Mouse (Mus musculus): ENCODE data around the gene Phlda3. TPM values are rescaled to one million over a fixed set of nuclear protein-coding genes. Genes with fewer than 3 reads are reported as not detected.

Phlda3 gene
- 17.3 and 19.9 TPM in 2 replicates for polyA plus RNA-seq (2015; fragmentation: Nextera tagmentation; extraction: Ambion mirVana)

- peak within 1 kb of the TSS; percentile 78 for H3K9ac ChIP-seq (replicated peaks; ENCODE audit: low read depth, low read length)
- no peaks in the 10 kb centered on the region for H3K27me3 ChIP-seq (replicated peaks; ENCODE audit: control insufficient read depth, insufficient read depth, low read length)
- ATAC-seq: peak; percentile 87
- peak within 1 kb of the TSS; percentile 60 for H3K4me3 ChIP-seq (replicated peaks; ENCODE audit: low read length)
- no peaks in the 10 kb centered on the region for H3K36me3 ChIP-seq (ENCODE audit: control insufficient read depth, insufficient read depth)
- H3K9me3 ChIP-seq (ENCODE audit: control insufficient read depth, low read length): no peaks in the 10 kb centered on the region
- peak within 1 kb of the TSS; percentile 29 for H3K27ac ChIP-seq (ENCODE audit: low read length)
- H3K4me2 ChIP-seq (ENCODE audit: low read length): peak within 1 kb of the TSS; percentile 83
- 1% methylated on average over 75 of the region's 90 CpGs for WGBS
- peaks cover 14% of the 10 kb centered on the region for H3K4me1 ChIP-seq (replicated peaks; ENCODE audit: control insufficient read depth, insufficient read depth, low read length)
Observed at GRCm38 (mm10) chr1:135765645-135766591, at the start of gene Phlda3. TSS of gene Phlda3 (plus strand) at chr1:135766119.

- Histone ChIP-seq H3K4me1 (replicated peaks; ENCODE audit: control insufficient read depth, insufficient read depth, low read length) (0 out of 2 replicates have a peak, but pooled peaks cover 2% of the 10 kb centered on the region), H3K27me3 (replicated peaks; ENCODE audit: control insufficient read depth, insufficient read depth, low read length) (no peaks in the 10 kb centered on the region), H3K4me3 (replicated peaks; ENCODE audit: low read length) (no peak overlapping the region), H3K27ac (ENCODE audit: low read length) (no peak overlapping the region), H3K9me3 (ENCODE audit: control insufficient read depth, low read length) (no peaks in the 10 kb centered on the region), H3K9ac (replicated peaks; ENCODE audit: low read depth, low read length) (no peak overlapping the region), H3K36me3 (ENCODE audit: control insufficient read depth, insufficient read depth) (no peaks in the 10 kb centered on the region), H3K4me2 (ENCODE audit: low read length) (no peak overlapping the region)
- peak; percentile 72 for ATAC-seq
- 19% methylated on average over 9 of the region's 9 CpGs for WGBS
Observed at GRCm38 (mm10) chr1:135719486-135719885, 46.4 kb upstream of the Phlda3 start.

GRCm38 (mm10) chr1:135719983-135720382 is 45.9 kb upstream of the Phlda3 start, which contains the start of gene Csrp1:
TSS of gene Csrp1 (plus strand) at chr1:135720061.
- H3K4me2 ChIP-seq (ENCODE audit: low read length): no peak within 1 kb of the TSS
- H3K36me3 ChIP-seq (ENCODE audit: control insufficient read depth, insufficient read depth): no peaks in the 10 kb centered on the region
- H3K9me3 ChIP-seq (ENCODE audit: control insufficient read depth, low read length): no peaks in the 10 kb centered on the region
- no peak within 1 kb of the TSS for H3K27ac ChIP-seq (ENCODE audit: low read length)
- 74% methylated on average over 6 of the region's 6 CpGs for WGBS
- 0 out of 2 replicates have a peak, but pooled peaks cover 2% of the 10 kb centered on the region for H3K4me1 ChIP-seq (replicated peaks; ENCODE audit: control insufficient read depth, insufficient read depth, low read length)
- no peak within 1 kb of the TSS for H3K4me3 ChIP-seq (replicated peaks; ENCODE audit: low read length)
- H3K27me3 ChIP-seq (replicated peaks; ENCODE audit: control insufficient read depth, insufficient read depth, low read length): no peaks in the 10 kb centered on the region
- no peak for ATAC-seq
- H3K9ac ChIP-seq (replicated peaks; ENCODE audit: low read depth, low read length): no peak within 1 kb of the TSS

GRCm38 (mm10) chr1:135723016-135723415 is 42.9 kb upstream of the Phlda3 start:
- 0 out of 2 replicates have a peak, but pooled peaks cover 2% of the 10 kb centered on the region for H3K4me1 ChIP-seq (replicated peaks; ENCODE audit: control insufficient read depth, insufficient read depth, low read length)
- H3K9me3 ChIP-seq (ENCODE audit: control insufficient read depth, low read length): no peaks in the 10 kb centered on the region
- no peaks in the 10 kb centered on the region for H3K27me3 ChIP-seq (replicated peaks; ENCODE audit: control insufficient read depth, insufficient read depth, low read length)
- no peaks in the 10 kb centered on the region for H3K36me3 ChIP-seq (ENCODE audit: control insufficient read depth, insufficient read depth)
- 56% methylated on average over 1 of the region's 1 CpGs for WGBS
- no peak overlapping the region for H3K4me3 ChIP-seq (replicated peaks; ENCODE audit: low read length)
- H3K4me2 ChIP-seq (ENCODE audit: low read length): no peak overlapping the region
- H3K9ac ChIP-seq (replicated peaks; ENCODE audit: low read depth, low read length): no peak overlapping the region
- no peak overlapping the region for H3K27ac ChIP-seq (ENCODE audit: low read length)
- ATAC-seq: no peak

GRCm38 (mm10) chr1:135724134-135724533 is 41.8 kb upstream of the Phlda3 start:
- peaks cover 8% of the 10 kb centered on the region; the same call in 1 of the 2 replicates for H3K4me1 ChIP-seq (replicated peaks; ENCODE audit: control insufficient read depth, insufficient read depth, low read length)
- 65% methylated on average over 4 of the region's 4 CpGs for WGBS
- H3K4me2 ChIP-seq (ENCODE audit: low read length): no peak overlapping the region
- no peaks in the 10 kb centered on the region for H3K27me3 ChIP-seq (replicated peaks; ENCODE audit: control insufficient read depth, insufficient read depth, low read length)
- H3K9ac ChIP-seq (replicated peaks; ENCODE audit: low read depth, low read length): no peak overlapping the region
- no peaks in the 10 kb centered on the region for H3K36me3 ChIP-seq (ENCODE audit: control insufficient read depth, insufficient read depth)
- no peak overlapping the region for H3K4me3 ChIP-seq (replicated peaks; ENCODE audit: low read length)
- ATAC-seq: no peak
- H3K27ac ChIP-seq (ENCODE audit: low read length): no peak overlapping the region
- no peaks in the 10 kb centered on the region for H3K9me3 ChIP-seq (ENCODE audit: control insufficient read depth, low read length)

GRCm38 (mm10) chr1:135725324-135725723 is 40.6 kb upstream of the Phlda3 start:
- ATAC-seq: no peak
- H3K9ac ChIP-seq (replicated peaks; ENCODE audit: low read depth, low read length): no peak overlapping the region
- H3K27ac ChIP-seq (ENCODE audit: low read length): no peak overlapping the region
- no peaks in the 10 kb centered on the region for H3K9me3 ChIP-seq (ENCODE audit: control insufficient read depth, low read length)
- 95% methylated on average over 6 of the region's 6 CpGs for WGBS
- H3K36me3 ChIP-seq (ENCODE audit: control insufficient read depth, insufficient read depth): no peaks in the 10 kb centered on the region
- H3K4me1 ChIP-seq (replicated peaks; ENCODE audit: control insufficient read depth, insufficient read depth, low read length): peaks cover 14% of the 10 kb centered on the region
- no peak overlapping the region for H3K4me2 ChIP-seq (ENCODE audit: low read length)
- H3K4me3 ChIP-seq (replicated peaks; ENCODE audit: low read length): no peak overlapping the region
- no peaks in the 10 kb centered on the region for H3K27me3 ChIP-seq (replicated peaks; ENCODE audit: control insufficient read depth, insufficient read depth, low read length)

- H3K9me3 ChIP-seq (ENCODE audit: control insufficient read depth, low read length): no peaks in the 10 kb centered on the region
- H3K27me3 ChIP-seq (replicated peaks; ENCODE audit: control insufficient read depth, insufficient read depth, low read length): no peaks in the 10 kb centered on the region
- no peak overlapping the region for H3K9ac ChIP-seq (replicated peaks; ENCODE audit: low read depth, low read length)
- H3K4me3 ChIP-seq (replicated peaks; ENCODE audit: low read length): no peak overlapping the region
- H3K36me3 ChIP-seq (ENCODE audit: control insufficient read depth, insufficient read depth): no peaks in the 10 kb centered on the region
- H3K4me1 ChIP-seq (replicated peaks; ENCODE audit: control insufficient read depth, insufficient read depth, low read length): peaks cover 14% of the 10 kb centered on the region
- 64% methylated on average over 7 of the region's 7 CpGs for WGBS
- no peak overlapping the region for H3K27ac ChIP-seq (ENCODE audit: low read length)
- ATAC-seq: no peak
- H3K4me2 ChIP-seq (ENCODE audit: low read length): no peak overlapping the region
Observed at GRCm38 (mm10) chr1:135725936-135726335, 40.0 kb upstream of the Phlda3 start.

- ATAC-seq: peak; percentile 90
- WGBS: 2% methylated on average over 35 of the region's 35 CpGs
- Histone ChIP-seq H3K36me3 (ENCODE audit: control insufficient read depth, insufficient read depth) (no peaks in the 10 kb centered on the region), H3K27ac (ENCODE audit: low read length) (0 out of 2 replicates have a peak overlapping the region, but pooled peaks have one; percentile 27), H3K27me3 (replicated peaks; ENCODE audit: control insufficient read depth, insufficient read depth, low read length) (no peaks in the 10 kb centered on the region), H3K9ac (replicated peaks; ENCODE audit: low read depth, low read length) (peak overlapping the region; percentile 65), H3K4me2 (ENCODE audit: low read length) (peak overlapping the region; percentile 91), H3K4me3 (replicated peaks; ENCODE audit: low read length) (peak overlapping the region; percentile 58), H3K4me1 (replicated peaks; ENCODE audit: control insufficient read depth, insufficient read depth, low read length) (peaks cover 23% of the 10 kb centered on the region), H3K9me3 (ENCODE audit: control insufficient read depth, low read length) (no peaks in the 10 kb centered on the region)
Observed at GRCm38 (mm10) chr1:135728631-135729366, 37.1 kb upstream of the Phlda3 start.

- no peaks in the 10 kb centered on the region for H3K27me3 ChIP-seq (replicated peaks; ENCODE audit: control insufficient read depth, insufficient read depth, low read length)
- no peaks in the 10 kb centered on the region for H3K36me3 ChIP-seq (ENCODE audit: control insufficient read depth, insufficient read depth)
- no peak for ATAC-seq
- peak overlapping the region; percentile 91 for H3K4me2 ChIP-seq (ENCODE audit: low read length)
- H3K9me3 ChIP-seq (ENCODE audit: control insufficient read depth, low read length): no peaks in the 10 kb centered on the region
- H3K27ac ChIP-seq (ENCODE audit: low read length): 0 out of 2 replicates have a peak overlapping the region, but pooled peaks have one; percentile 27
- peak overlapping the region; percentile 58 for H3K4me3 ChIP-seq (replicated peaks; ENCODE audit: low read length)
- peak overlapping the region; percentile 65 for H3K9ac ChIP-seq (replicated peaks; ENCODE audit: low read depth, low read length)
- 1% methylated on average over 11 of the region's 11 CpGs for WGBS
- H3K4me1 ChIP-seq (replicated peaks; ENCODE audit: control insufficient read depth, insufficient read depth, low read length): peaks cover 24% of the 10 kb centered on the region
Observed at GRCm38 (mm10) chr1:135729367-135729713, 36.6 kb upstream of the Phlda3 start.

All from forebrain, embryonic 16.5 days (tissue).